Mouse (Mus musculus) ES-Bruce4 (cell line): ENCODE measurements around the gene Hist1h2bn.
A peak's percentile ranks its signal among the peaks of the same experiment; 100 is the strongest.
"Not testable (repeated sequence)": the region's sequence is repeated elsewhere in the genome, so short reads cannot be mapped to it uniquely, and the experiment has no call there.

Source experiments
- CTCF ChIP-seq: IDR thresholded peaks from one replicate; pipeline ENCODE4 v1.8.1; 2011; ENCODE audit warnings: low read depth, low read length
- EP300 ChIP-seq: IDR thresholded peaks from 2 replicates; pipeline ENCODE4 v1.6.1; 2011; ENCODE audit warnings: low read depth, low read length; ENCODE audit not compliant: insufficient read depth
- POLR2A ChIP-seq: IDR thresholded peaks from one replicate; pipeline ENCODE4 v1.8.1; 2011; ENCODE audit warnings: low read length; ENCODE audit not compliant: insufficient read depth

DNA sequence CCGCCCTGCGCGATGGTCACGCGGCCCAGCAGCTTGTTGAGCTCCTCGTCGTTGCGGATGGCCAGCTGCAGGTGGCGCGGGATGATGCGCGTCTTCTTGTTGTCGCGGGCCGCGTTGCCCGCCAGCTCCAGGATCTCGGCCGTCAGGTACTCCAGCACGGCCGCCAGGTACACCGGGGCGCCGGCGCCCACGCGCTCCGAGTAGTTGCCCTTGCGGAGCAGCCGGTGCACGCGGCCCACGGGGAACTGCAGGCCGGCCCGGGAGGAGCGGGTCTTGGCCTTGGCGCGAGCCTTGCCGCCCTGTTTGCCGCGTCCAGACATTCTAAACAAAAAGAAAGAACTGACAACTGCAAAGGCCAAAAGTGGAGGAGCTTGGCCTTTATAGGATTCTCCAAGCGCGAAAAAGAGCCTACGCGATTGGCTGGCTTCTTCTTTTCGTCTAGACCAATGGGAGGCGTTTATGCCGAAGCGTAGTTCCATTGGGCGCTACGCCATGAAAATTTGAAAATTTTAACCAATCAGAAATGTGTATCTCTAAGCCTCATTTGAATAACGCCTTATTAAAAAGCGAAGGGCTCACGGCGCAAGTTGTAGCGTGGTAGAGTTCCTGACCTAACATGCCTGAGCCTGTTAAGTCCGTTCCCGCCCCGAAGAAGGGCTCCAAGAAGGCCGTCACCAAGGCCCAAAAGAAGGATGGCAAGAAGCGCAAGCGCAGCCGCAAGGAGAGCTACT, 33.1 kb downstream of the Hist1h2bn start, which contains the start of the genes Hist1h2an and Hist1h2bp:
- 0 out of 2 replicates have a peak, but pooled peaks have one; percentile 26 for TF ChIP-seq EP300
- not testable (repeated sequence) for TF ChIP-seq CTCF
- TF ChIP-seq POLR2A = peak; percentile 86
